Mouse (Mus musculus): Measurements from ENCODE around the gene Cabp7.

Cabp7 gene

GRCm38 (mm10) chr11:4704072-4704964 is 42.3 kb downstream of the Cabp7 start, which contains the start of the genes Uqcr10 and Zmat5:
Gene Uqcr10, minus strand, starts transcription at chr11:4704342.
Gene Zmat5, plus strand, starts transcription at chr11:4704678.
- DNase-seq (ENCODE audit: low read depth) = peak; percentile 97

- DNase-seq (ENCODE audit: low read depth) = no peak
These were observed 42.9 kb downstream of the Cabp7 start for GRCm38 (mm10) chr11:4703688-4704071.

GRCm38 (mm10) chr11:4700726-4701125 is 45.9 kb downstream of the Cabp7 start:
- DNase-seq (ENCODE audit: low read depth) = peak; percentile 85

GRCm38 (mm10) chr11:4697043-4697983 is 49.3 kb downstream of the Cabp7 start:
- DNase-seq (ENCODE audit: low read depth) = peak; percentile 95

- DNase-seq (ENCODE audit: low read depth) = no peak
These were observed 54.4 kb downstream of the Cabp7 start for GRCm38 (mm10) chr11:4692162-4692561.

GRCm38 (mm10) chr11:4691213-4691612 is 55.4 kb downstream of the Cabp7 start:
- no peak for DNase-seq (ENCODE audit: low read depth)

GRCm38 (mm10) chr11:4690353-4690752 is 56.2 kb downstream of the Cabp7 start:
- DNase-seq (ENCODE audit: low read depth) = no peak

GRCm38 (mm10) chr11:4688632-4689380 is 57.8 kb downstream of the Cabp7 start:
- no peak for DNase-seq (ENCODE audit: low read depth)

- no peak for DNase-seq (ENCODE audit: low read depth)
These were observed 58.7 kb downstream of the Cabp7 start for GRCm38 (mm10) chr11:4687874-4688273.

GRCm38 (mm10) chr11:4687027-4687426 is 59.6 kb downstream of the Cabp7 start:
- no peak for DNase-seq (ENCODE audit: low read depth)

Measured in NIH3T3 (cell line).